Mouse (Mus musculus): Measurements from ENCODE around the gene Polr2i.

DNA sequence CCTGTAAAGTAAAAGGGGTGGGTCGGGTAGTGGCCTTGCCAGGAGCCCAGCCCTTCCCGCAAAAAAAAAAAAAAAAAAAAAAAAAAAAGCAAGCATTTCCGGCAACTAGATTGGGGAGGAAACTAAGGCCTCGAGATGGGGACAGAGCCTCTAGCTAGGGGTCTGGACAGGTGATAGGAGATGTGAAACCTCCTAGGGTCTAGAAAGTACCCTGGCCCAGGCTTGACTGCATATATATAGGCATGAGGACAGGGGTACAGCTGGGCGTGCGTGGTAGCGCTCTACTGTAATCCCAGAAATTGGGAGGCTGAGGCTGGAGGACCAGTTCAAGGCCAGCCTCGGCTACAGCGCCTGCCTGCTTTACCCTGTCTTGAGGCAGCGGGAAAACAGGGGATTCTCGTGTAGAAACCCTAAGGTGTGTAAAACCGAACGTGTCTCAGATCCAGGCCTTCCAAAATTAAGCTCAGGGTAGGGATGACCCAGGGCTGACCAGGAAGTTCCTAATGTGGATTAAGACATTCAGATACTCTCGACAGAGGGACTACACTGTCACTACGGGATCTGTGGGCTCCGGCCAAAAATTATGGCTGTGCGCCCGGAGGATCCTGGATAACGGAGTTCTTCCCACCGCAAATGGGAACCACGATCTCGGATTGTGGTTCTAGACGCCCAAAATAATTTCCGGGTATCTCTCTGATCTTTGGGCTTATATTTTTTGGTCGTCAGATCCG is 37.5 kb upstream of the Polr2i start:
- TF ChIP-seq EP300 (IDR thresholded peaks at IDR 0.05) = no peak
- no peak for TF ChIP-seq CTCF (IDR thresholded peaks at IDR 0.05)

Data from lung, postnatal 0 days (tissue).